ENCODE assay signal across 8 mouse cellular contexts in the genomic region with DNA sequence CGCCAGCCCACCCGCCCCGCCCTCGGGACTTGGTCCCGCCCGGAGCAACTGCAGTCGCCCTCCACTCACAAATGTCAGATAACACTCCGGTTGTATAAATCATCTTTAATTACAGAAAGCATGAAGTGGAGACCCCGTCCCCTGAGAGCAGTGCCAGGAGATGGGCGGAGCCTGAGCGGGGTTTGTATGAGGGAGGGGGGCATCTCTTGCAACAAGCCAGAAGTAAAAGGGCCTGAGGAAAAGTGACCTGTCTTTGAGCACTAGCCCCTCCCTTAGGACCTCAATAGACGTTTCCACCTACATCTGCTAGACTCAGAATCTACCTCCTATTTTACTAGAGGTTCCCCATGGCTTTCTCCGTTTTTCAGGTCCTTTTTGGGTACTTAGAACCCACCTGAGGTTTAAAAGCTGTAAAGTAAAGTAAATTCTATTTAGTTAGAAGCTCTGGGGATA. TPM values are rescaled to one million over a fixed set of nuclear protein-coding genes. Genes with fewer than 3 reads are reported as not detected.
DNase-seq lines count a peak whose midpoint lies in the region; ATAC-seq and TF ChIP-seq lines count a peak whose summit lies in the region.

No protein-coding gene starts in this region.

- ATAC-seq in erythroblast, adult 5-6 weeks (replicated peaks; ENCODE audit: low FRiP score, poor library complexity, severe bottlenecking): no peak
- no peak for ATAC-seq in limb, embryonic 14.5 days (ENCODE audit: low FRiP score, low read depth)
- 0 out of 2 replicates have a peak, but pooled peaks have one; percentile 1 for ATAC-seq in stomach, embryonic 15.5 days (ENCODE audit: insufficient read depth, low FRiP score, low read depth)

- 2% methylated on average over 13 of the region's 13 CpGs for WGBS in limb, embryonic 14.5 days
- WGBS in stomach, embryonic 15.5 days: 3% methylated on average over 13 of the region's 13 CpGs

- peaks cover 78% of the 10 kb centered on the region for H3K27me3 ChIP-seq in erythroblast, embryonic 14.5 days (ENCODE audit: control insufficient read depth)
- H3K27me3 ChIP-seq in testis, adult 2 months (ENCODE audit: control insufficient read depth, insufficient read depth, low read length): no peaks in the 10 kb centered on the region
- no peaks in the 10 kb centered on the region for H3K27me3 ChIP-seq in limb, embryonic 14.5 days (ENCODE audit: control insufficient read depth, insufficient read depth, low read length)
- no peaks in the 10 kb centered on the region for H3K27me3 ChIP-seq in stomach, embryonic 15.5 days (replicated peaks)

- no peak overlapping the region for H3K27ac ChIP-seq in testis, adult 2 months (ENCODE audit: control insufficient read depth, insufficient read depth, low read depth, low read length)
- H3K27ac ChIP-seq in limb, embryonic 14.5 days (replicated peaks; ENCODE audit: low read depth, low read length): no peak overlapping the region
- no peak overlapping the region for H3K27ac ChIP-seq in stomach, embryonic 15.5 days

- TF ChIP-seq POLR2A in testis, adult 2 months (IDR thresholded peaks at IDR 0.05; ENCODE audit: control insufficient read depth, low read depth, low read length): no peak
- TF ChIP-seq POLR2A in limb, embryonic 14.5 days (IDR thresholded peaks at IDR 0.05; ENCODE audit: borderline replicate concordance, extremely low read depth, insufficient read depth, insufficient read length): no peak

- peaks cover 29% of the 10 kb centered on the region for H3K4me1 ChIP-seq in erythroblast, embryonic 14.5 days (ENCODE audit: control insufficient read depth)
- H3K4me1 ChIP-seq in testis, adult 2 months (ENCODE audit: control insufficient read depth, insufficient read depth, low read length): peaks cover 12% of the 10 kb centered on the region
- H3K4me1 ChIP-seq in limb, embryonic 14.5 days (ENCODE audit: control insufficient read depth, insufficient read depth, low read length): peaks cover 16% of the 10 kb centered on the region
- peaks cover 23% of the 10 kb centered on the region for H3K4me1 ChIP-seq in stomach, embryonic 15.5 days

- no peak for DNase-seq in testis, postnatal 10 days (ENCODE audit: low spot score)
- DNase-seq in limb, embryonic 14.5 days (ENCODE audit: low spot score): no peak
- DNase-seq in adipocyte (ENCODE audit: low spot score): no peak
- no peak for DNase-seq in kidney, postnatal 4 days

- peak overlapping the region; percentile 91 for H3K4me2 ChIP-seq in limb, embryonic 14.5 days (replicated peaks; ENCODE audit: low read depth, low read length, severe bottlenecking)
- peak overlapping the region; percentile 96 for H3K4me2 ChIP-seq in stomach, embryonic 15.5 days

- TF ChIP-seq CTCF in testis, adult 2 months (IDR thresholded peaks at IDR 0.05; ENCODE audit: control insufficient read depth, insufficient read depth, insufficient replicate concordance, low read depth, low read length): no peak

- no peaks in the 10 kb centered on the region for H3K36me3 ChIP-seq in erythroblast, embryonic 14.5 days (ENCODE audit: control insufficient read depth)
- H3K36me3 ChIP-seq in testis, adult 2 months (ENCODE audit: control insufficient read depth, insufficient read depth, low read length): no peaks in the 10 kb centered on the region
- H3K36me3 ChIP-seq in limb, embryonic 14.5 days (ENCODE audit: control insufficient read depth, insufficient read depth, low read length): no peaks in the 10 kb centered on the region
- no peaks in the 10 kb centered on the region for H3K36me3 ChIP-seq in stomach, embryonic 15.5 days

- peak overlapping the region; percentile 52; the same call in 1 of the 2 replicates for H3K9ac ChIP-seq in limb, embryonic 14.5 days (ENCODE audit: low read depth, low read length, severe bottlenecking)
- no peak overlapping the region for H3K9ac ChIP-seq in stomach, embryonic 15.5 days

- peak overlapping the region; percentile 63 for H3K4me3 ChIP-seq in erythroblast, embryonic 14.5 days (replicated peaks)
- H3K4me3 ChIP-seq in testis, adult 2 months (ENCODE audit: control insufficient read depth, low read depth, low read length): peak overlapping the region; percentile 84; the same call in 1 of the 2 replicates
- H3K4me3 ChIP-seq in limb, embryonic 14.5 days (replicated peaks; ENCODE audit: low read length): peak overlapping the region; percentile 48
- peak overlapping the region; percentile 44 for H3K4me3 ChIP-seq in stomach, embryonic 15.5 days (replicated peaks)

- peaks cover 14% of the 10 kb centered on the region; the same call in 1 of the 2 replicates for H3K9me3 ChIP-seq in erythroblast, embryonic 14.5 days (ENCODE audit: control insufficient read depth, low read length)
- H3K9me3 ChIP-seq in limb, embryonic 14.5 days (ENCODE audit: control insufficient read depth, low read length): no peaks in the 10 kb centered on the region
- no peaks in the 10 kb centered on the region for H3K9me3 ChIP-seq in stomach, embryonic 15.5 days

RNA-seq across cellular contexts. Expression of gene Chrnb1, which starts 0.3 kb away (rescaled TPM):
- polyA plus RNA-seq in erythroblast, embryonic 14.5 days (2012): not detected in 2 replicates
- total RNA-seq in erythroblast, adult 5-6 weeks (2015; ENCODE audit: low replicate concordance): 4.0 TPM in 1 of 2 replicates, not detected in the other
- total RNA-seq in erythroblast, adult 5-6 weeks (2017; ENCODE audit: low replicate concordance): 0.26 TPM in 1 of 2 replicates, not detected in the other
- 0.79 and 1.2 TPM in 2 replicates for polyA plus RNA-seq in testis, adult 2 months (2012; rRNA removed)
- 69.4 and 81.0 TPM in 2 replicates for polyA plus RNA-seq in limb, embryonic 14.5 days (2012; rRNA removed)
- polyA plus RNA-seq in limb, embryonic 14.5 days (2014; fragmentation: Nextera tagmentation; extraction: Ambion mirVana): 14.1 and 19.0 TPM in 2 replicates
- polyA plus RNA-seq in stomach, embryonic 15.5 days (2015; fragmentation: Nextera tagmentation; extraction: Ambion mirVana): 5.1 and 6.0 TPM in 2 replicates

RNA-seq across cellular contexts. Expression of gene Fgf11, which starts 5.6 kb away (rescaled TPM):
- 0.01 TPM in 1 of 2 replicates, not detected in the other for polyA plus RNA-seq in erythroblast, embryonic 14.5 days (2012)
- not detected in 2 replicates for total RNA-seq in erythroblast, adult 5-6 weeks (2015; ENCODE audit: low replicate concordance)
- not detected in 2 replicates for total RNA-seq in erythroblast, adult 5-6 weeks (2017; ENCODE audit: low replicate concordance)
- polyA plus RNA-seq in testis, adult 2 months (2012; rRNA removed): 2.7 and 3.2 TPM in 2 replicates
- 17.2 and 17.5 TPM in 2 replicates for polyA plus RNA-seq in limb, embryonic 14.5 days (2012; rRNA removed)
- polyA plus RNA-seq in limb, embryonic 14.5 days (2014; fragmentation: Nextera tagmentation; extraction: Ambion mirVana): 2.2 and 3.4 TPM in 2 replicates
- polyA plus RNA-seq in stomach, embryonic 15.5 days (2015; fragmentation: Nextera tagmentation; extraction: Ambion mirVana): 2.2 and 2.4 TPM in 2 replicates

RNA-seq across cellular contexts. Expression of gene Tmem102, which starts 9.4 kb away (rescaled TPM):
- 0.05 TPM in 1 of 2 replicates, not detected in the other for polyA plus RNA-seq in erythroblast, embryonic 14.5 days (2012)
- total RNA-seq in erythroblast, adult 5-6 weeks (2015; ENCODE audit: low replicate concordance): not detected in 2 replicates
- total RNA-seq in erythroblast, adult 5-6 weeks (2017; ENCODE audit: low replicate concordance): not detected in 2 replicates
- polyA plus RNA-seq in testis, adult 2 months (2012; rRNA removed): 0.52 and 0.79 TPM in 2 replicates
- polyA plus RNA-seq in limb, embryonic 14.5 days (2012; rRNA removed): 1.8 TPM in 2 replicates
- 5.4 and 5.9 TPM in 2 replicates for polyA plus RNA-seq in limb, embryonic 14.5 days (2014; fragmentation: Nextera tagmentation; extraction: Ambion mirVana)
- 19.9 and 20.4 TPM in 2 replicates for polyA plus RNA-seq in stomach, embryonic 15.5 days (2015; fragmentation: Nextera tagmentation; extraction: Ambion mirVana)

RNA-seq across cellular contexts. Expression of gene Gm39566, which starts 19.1 kb away (rescaled TPM):
- not detected in 2 replicates for polyA plus RNA-seq in erythroblast, embryonic 14.5 days (2012)
- 0.42 TPM in 1 of 2 replicates, not detected in the other for total RNA-seq in erythroblast, adult 5-6 weeks (2015; ENCODE audit: low replicate concordance)
- 0.14 TPM in 1 of 2 replicates, not detected in the other for total RNA-seq in erythroblast, adult 5-6 weeks (2017; ENCODE audit: low replicate concordance)
- 136 and 193 TPM in 2 replicates for polyA plus RNA-seq in testis, adult 2 months (2012; rRNA removed)
- not detected in 2 replicates for polyA plus RNA-seq in limb, embryonic 14.5 days (2012; rRNA removed)
- polyA plus RNA-seq in limb, embryonic 14.5 days (2014; fragmentation: Nextera tagmentation; extraction: Ambion mirVana): not detected in 2 replicates
- polyA plus RNA-seq in stomach, embryonic 15.5 days (2015; fragmentation: Nextera tagmentation; extraction: Ambion mirVana): not detected in 2 replicates

RNA-seq across cellular contexts. Expression of gene Spem2, which starts 22.3 kb away (rescaled TPM):
- polyA plus RNA-seq in erythroblast, embryonic 14.5 days (2012): not detected in 2 replicates
- not detected in 2 replicates for total RNA-seq in erythroblast, adult 5-6 weeks (2015; ENCODE audit: low replicate concordance)
- total RNA-seq in erythroblast, adult 5-6 weeks (2017; ENCODE audit: low replicate concordance): not detected in 2 replicates
- polyA plus RNA-seq in testis, adult 2 months (2012; rRNA removed): 758 and 858 TPM in 2 replicates
- not detected in 2 replicates for polyA plus RNA-seq in limb, embryonic 14.5 days (2012; rRNA removed)
- polyA plus RNA-seq in limb, embryonic 14.5 days (2014; fragmentation: Nextera tagmentation; extraction: Ambion mirVana): not detected in 2 replicates
- not detected in 2 replicates for polyA plus RNA-seq in stomach, embryonic 15.5 days (2015; fragmentation: Nextera tagmentation; extraction: Ambion mirVana)
